Mouse (Mus musculus): ENCODE data around the gene Mmd. TPM values are rescaled to one million over a fixed set of nuclear protein-coding genes. Genes with fewer than 3 reads are reported as not detected.

The Mmd gene
- polyA plus RNA-seq, 1 experiment from 2014 or later: 91.2 TPM

GRCm38 (mm10) chr11:90243300-90243699, 6.0 kb upstream of the Mmd start:
- 93% methylated on average over 2 of the region's 2 CpGs for WGBS
- ATAC-seq (ENCODE audit: low FRiP score, low TSS enrichment) (no peak), DNase-seq (no peak)
- no peak overlapping the region for H3K4me2 ChIP-seq (ENCODE audit: low read length)
- H3K27ac ChIP-seq (replicated peaks; ENCODE audit: low read depth, low read length): no peak overlapping the region
- H3K9ac ChIP-seq (replicated peaks; ENCODE audit: low read length): no peak overlapping the region
- H3K27me3 ChIP-seq (ENCODE audit: control insufficient read depth, insufficient read depth, low read length): no peaks in the 10 kb centered on the region
- H3K36me3 ChIP-seq (ENCODE audit: control insufficient read depth, insufficient read depth, low read length): no peaks in the 10 kb centered on the region
- no peaks in the 10 kb centered on the region for H3K9me3 ChIP-seq (ENCODE audit: control insufficient read depth, low read length)
- peaks cover 2% of the 10 kb centered on the region; the same call in 1 of the 2 replicates for H3K4me1 ChIP-seq (ENCODE audit: control insufficient read depth, insufficient read depth, low read length)
- H3K4me3 ChIP-seq (replicated peaks; ENCODE audit: low read depth, low read length): no peak overlapping the region

DNA sequence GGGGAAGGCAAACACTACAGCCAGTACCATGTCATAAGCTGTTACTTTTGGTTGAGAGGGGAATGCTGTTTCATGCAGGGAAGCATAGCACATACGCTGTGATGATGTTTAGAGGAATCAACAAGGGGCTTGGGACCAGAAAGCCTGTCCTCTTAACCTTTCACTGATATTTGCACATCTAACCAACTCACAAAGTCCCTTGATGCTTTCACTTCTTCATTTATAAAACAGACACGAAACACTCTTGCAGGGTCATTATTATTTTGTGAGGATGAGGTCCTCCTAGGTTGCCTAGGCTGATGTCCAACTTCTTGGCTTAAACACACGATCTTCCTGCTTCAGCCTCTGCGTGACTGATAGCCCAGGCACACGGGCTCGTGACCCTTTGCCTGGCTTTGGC, 3.6 kb upstream of the Mmd start:
- ATAC-seq (ENCODE audit: low FRiP score, low TSS enrichment) (no peak), DNase-seq (no peak)
- Histone ChIP-seq H3K27ac (replicated peaks; ENCODE audit: low read depth, low read length) (no peak overlapping the region), H3K4me2 (ENCODE audit: low read length) (no peak overlapping the region), H3K9me3 (ENCODE audit: control insufficient read depth, low read length) (no peaks in the 10 kb centered on the region), H3K4me3 (replicated peaks; ENCODE audit: low read depth, low read length) (no peak overlapping the region), H3K4me1 (ENCODE audit: control insufficient read depth, insufficient read depth, low read length) (peaks cover 13% of the 10 kb centered on the region), H3K36me3 (ENCODE audit: control insufficient read depth, insufficient read depth, low read length) (no peaks in the 10 kb centered on the region), H3K9ac (replicated peaks; ENCODE audit: low read length) (no peak overlapping the region), H3K27me3 (ENCODE audit: control insufficient read depth, insufficient read depth, low read length) (no peaks in the 10 kb centered on the region)
- WGBS: 84% methylated on average over 6 of the region's 6 CpGs

DNA sequence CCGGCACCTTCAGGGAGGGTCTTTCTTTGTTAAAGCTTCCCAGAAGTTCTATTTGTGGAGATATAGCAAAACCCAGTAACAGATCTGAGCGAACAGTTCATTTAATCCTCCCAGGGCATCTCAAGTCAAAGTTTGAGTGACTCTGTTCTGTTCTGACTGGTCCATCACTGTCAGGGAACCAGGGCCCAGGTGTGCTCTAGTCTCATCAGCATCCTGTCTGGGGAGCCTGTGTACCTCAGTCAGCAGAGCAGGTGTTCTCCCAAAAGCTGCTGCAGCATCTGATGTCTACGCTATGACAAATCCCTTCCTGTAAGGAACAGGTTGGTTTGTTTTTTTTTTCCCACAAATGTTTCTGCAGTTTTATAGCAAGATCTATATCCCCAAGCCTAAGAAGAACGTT, 2.6 kb upstream of the Mmd start:
- Histone ChIP-seq H3K9me3 (ENCODE audit: control insufficient read depth, low read length) (no peaks in the 10 kb centered on the region), H3K27me3 (ENCODE audit: control insufficient read depth, insufficient read depth, low read length) (no peaks in the 10 kb centered on the region), H3K27ac (replicated peaks; ENCODE audit: low read depth, low read length) (no peak overlapping the region), H3K4me2 (ENCODE audit: low read length) (no peak overlapping the region), H3K9ac (replicated peaks; ENCODE audit: low read length) (no peak overlapping the region), H3K36me3 (ENCODE audit: control insufficient read depth, insufficient read depth, low read length) (no peaks in the 10 kb centered on the region), H3K4me3 (replicated peaks; ENCODE audit: low read depth, low read length) (no peak overlapping the region), H3K4me1 (ENCODE audit: control insufficient read depth, insufficient read depth, low read length) (peaks cover 20% of the 10 kb centered on the region)
- 89% methylated on average over 4 of the region's 4 CpGs for WGBS
- ATAC-seq (ENCODE audit: low FRiP score, low TSS enrichment) (no peak), DNase-seq (no peak)

DNA sequence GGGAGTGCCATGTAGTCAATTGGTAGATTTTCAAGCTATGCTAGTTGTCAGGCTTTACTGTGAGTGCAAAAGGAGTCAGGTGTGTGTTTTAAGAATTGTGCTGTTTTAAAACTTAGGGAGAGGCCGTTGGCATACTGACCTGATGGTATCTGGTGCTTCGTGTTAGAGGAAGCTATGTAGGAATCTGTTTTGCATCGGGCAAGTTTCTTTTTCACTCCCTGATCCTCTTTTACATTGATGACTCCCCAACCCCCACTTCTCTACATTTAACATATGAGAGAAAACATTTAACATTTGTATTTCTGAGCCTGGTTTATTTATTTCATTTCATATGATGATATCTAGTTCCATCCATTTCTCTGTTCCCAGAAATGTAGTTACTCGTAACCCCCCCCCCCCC, 1.5 kb upstream of the Mmd start:
- ATAC-seq (ENCODE audit: low FRiP score, low TSS enrichment) (no peak), DNase-seq (no peak)
- H3K27ac ChIP-seq (replicated peaks; ENCODE audit: low read depth, low read length): no peak overlapping the region
- H3K9me3 ChIP-seq (ENCODE audit: control insufficient read depth, low read length): no peaks in the 10 kb centered on the region
- WGBS: 70% methylated on average over 4 of the region's 4 CpGs
- H3K4me1 ChIP-seq (ENCODE audit: control insufficient read depth, insufficient read depth, low read length): peaks cover 25% of the 10 kb centered on the region
- H3K4me2 ChIP-seq (ENCODE audit: low read length): no peak overlapping the region
- no peak overlapping the region for H3K4me3 ChIP-seq (replicated peaks; ENCODE audit: low read depth, low read length)
- no peak overlapping the region for H3K9ac ChIP-seq (replicated peaks; ENCODE audit: low read length)
- H3K27me3 ChIP-seq (ENCODE audit: control insufficient read depth, insufficient read depth, low read length): no peaks in the 10 kb centered on the region
- H3K36me3 ChIP-seq (ENCODE audit: control insufficient read depth, insufficient read depth, low read length): no peaks in the 10 kb centered on the region

DNA sequence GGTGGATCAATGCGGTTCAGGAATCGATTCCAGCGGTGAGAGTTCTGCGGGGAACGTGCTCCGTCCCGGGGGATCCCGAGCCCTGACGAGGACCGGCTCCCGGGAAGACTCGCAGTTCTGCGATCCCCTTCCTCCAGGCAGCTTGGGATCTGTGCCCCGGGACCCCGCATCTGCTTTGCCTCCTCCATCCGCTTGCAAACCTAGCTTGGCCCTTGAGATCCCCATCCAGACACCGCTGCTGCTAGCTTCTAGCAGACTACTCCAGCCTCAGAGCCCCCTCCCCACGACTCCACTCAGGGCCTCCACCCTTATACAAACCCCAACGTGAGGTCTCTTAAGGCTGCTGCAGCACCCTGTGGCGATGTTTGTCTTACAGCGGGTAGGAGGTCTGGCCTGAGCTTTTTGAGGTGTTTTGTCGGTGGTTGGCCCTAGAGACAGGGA, 465 bp downstream of the Mmd start:
- H3K4me2 ChIP-seq (ENCODE audit: low read length): peak overlapping the region; percentile 62
- peak overlapping the region; percentile 94 for H3K27ac ChIP-seq (replicated peaks; ENCODE audit: low read depth, low read length)
- H3K27me3 ChIP-seq (ENCODE audit: control insufficient read depth, insufficient read depth, low read length): no peaks in the 10 kb centered on the region
- H3K4me3 ChIP-seq (replicated peaks; ENCODE audit: low read depth, low read length): peak overlapping the region; percentile 84
- H3K36me3 ChIP-seq (ENCODE audit: control insufficient read depth, insufficient read depth, low read length): no peaks in the 10 kb centered on the region
- H3K9me3 ChIP-seq (ENCODE audit: control insufficient read depth, low read length): no peaks in the 10 kb centered on the region
- under 1% methylated on average over 22 of the region's 22 CpGs for WGBS
- peak overlapping the region; percentile 86 for H3K9ac ChIP-seq (replicated peaks; ENCODE audit: low read length)
- ATAC-seq (ENCODE audit: low FRiP score, low TSS enrichment) (no peak; the same call in none of the 2 replicates), DNase-seq (no peak)
- peaks cover 25% of the 10 kb centered on the region for H3K4me1 ChIP-seq (ENCODE audit: control insufficient read depth, insufficient read depth, low read length)

DNA sequence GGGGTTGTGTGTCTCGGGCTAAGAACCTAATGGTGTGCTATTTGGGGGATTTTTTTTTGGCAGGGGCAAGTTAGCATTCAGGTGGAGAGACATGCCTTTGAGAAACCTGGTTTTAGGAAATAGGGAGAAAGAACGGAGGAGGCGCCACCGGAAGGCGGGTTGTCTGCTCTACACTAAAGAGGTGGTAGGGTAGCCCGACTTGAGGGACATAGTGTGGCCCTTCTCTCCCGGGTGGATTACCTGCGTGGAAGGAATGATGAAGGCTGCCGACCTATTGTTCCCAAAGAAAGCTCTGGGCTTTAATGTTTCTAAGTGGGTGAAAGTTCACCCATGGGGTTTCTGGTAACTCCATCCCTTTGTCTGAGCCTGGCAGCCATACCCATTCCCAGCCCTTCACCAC, 933 bp downstream of the Mmd start:
- peak overlapping the region; percentile 62 for H3K4me2 ChIP-seq (ENCODE audit: low read length)
- ATAC-seq (ENCODE audit: low FRiP score, low TSS enrichment): no peak
- H3K4me1 ChIP-seq (ENCODE audit: control insufficient read depth, insufficient read depth, low read length): peaks cover 25% of the 10 kb centered on the region
- peak overlapping the region; percentile 84 for H3K4me3 ChIP-seq (replicated peaks; ENCODE audit: low read depth, low read length)
- no peaks in the 10 kb centered on the region for H3K36me3 ChIP-seq (ENCODE audit: control insufficient read depth, insufficient read depth, low read length)
- peak; percentile 50 for DNase-seq
- 3% methylated on average over 9 of the region's 9 CpGs for WGBS
- H3K9ac ChIP-seq (replicated peaks; ENCODE audit: low read length): peak overlapping the region; percentile 86
- H3K9me3 ChIP-seq (ENCODE audit: control insufficient read depth, low read length): no peaks in the 10 kb centered on the region
- H3K27ac ChIP-seq (replicated peaks; ENCODE audit: low read depth, low read length): peak overlapping the region; percentile 94
- H3K27me3 ChIP-seq (ENCODE audit: control insufficient read depth, insufficient read depth, low read length): no peaks in the 10 kb centered on the region

GRCm38 (mm10) chr11:90250730-90251129, 1.5 kb downstream of the Mmd start:
- DNase-seq (no peak), ATAC-seq (ENCODE audit: low FRiP score, low TSS enrichment) (no peak)
- H3K4me3 ChIP-seq (replicated peaks; ENCODE audit: low read depth, low read length): peak overlapping the region; percentile 84
- no peaks in the 10 kb centered on the region for H3K36me3 ChIP-seq (ENCODE audit: control insufficient read depth, insufficient read depth, low read length)
- H3K4me1 ChIP-seq (ENCODE audit: control insufficient read depth, insufficient read depth, low read length): peaks cover 25% of the 10 kb centered on the region
- H3K27me3 ChIP-seq (ENCODE audit: control insufficient read depth, insufficient read depth, low read length): no peaks in the 10 kb centered on the region
- H3K9me3 ChIP-seq (ENCODE audit: control insufficient read depth, low read length): no peaks in the 10 kb centered on the region
- 64% methylated on average over 7 of the region's 7 CpGs for WGBS
- peak overlapping the region; percentile 62 for H3K4me2 ChIP-seq (ENCODE audit: low read length)
- no peak overlapping the region for H3K27ac ChIP-seq (replicated peaks; ENCODE audit: low read depth, low read length)
- peak overlapping the region; percentile 86; the same call in 1 of the 2 replicates for H3K9ac ChIP-seq (replicated peaks; ENCODE audit: low read length)

DNA sequence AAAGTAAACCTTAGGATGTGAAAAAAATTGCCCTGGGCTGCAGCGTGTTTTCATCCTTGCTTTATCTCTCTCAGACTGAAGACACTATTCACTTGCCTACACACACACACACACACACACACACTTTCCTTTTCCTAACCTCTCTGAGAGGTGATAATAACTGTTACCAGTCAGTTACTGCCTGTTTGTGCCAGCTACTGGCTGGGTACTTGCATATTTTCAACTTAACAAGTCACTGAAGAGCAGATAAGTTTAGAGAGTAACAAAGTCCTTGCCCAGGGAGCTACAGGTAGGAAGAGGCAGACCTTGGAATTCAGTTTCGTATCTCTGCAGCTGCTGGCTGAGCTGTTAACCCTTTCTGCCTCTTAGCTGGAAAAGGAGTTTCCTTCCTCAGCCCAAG, 2.7 kb downstream of the Mmd start:
- Histone ChIP-seq H3K4me1 (ENCODE audit: control insufficient read depth, insufficient read depth, low read length) (peaks cover 25% of the 10 kb centered on the region), H3K27me3 (ENCODE audit: control insufficient read depth, insufficient read depth, low read length) (no peaks in the 10 kb centered on the region), H3K4me2 (ENCODE audit: low read length) (peak overlapping the region; percentile 62), H3K9ac (replicated peaks; ENCODE audit: low read length) (no peak overlapping the region), H3K27ac (replicated peaks; ENCODE audit: low read depth, low read length) (no peak overlapping the region), H3K4me3 (replicated peaks; ENCODE audit: low read depth, low read length) (no peak overlapping the region), H3K36me3 (ENCODE audit: control insufficient read depth, insufficient read depth, low read length) (no peaks in the 10 kb centered on the region), H3K9me3 (ENCODE audit: control insufficient read depth, low read length) (no peaks in the 10 kb centered on the region)
- DNase-seq (no peak), ATAC-seq (ENCODE audit: low FRiP score, low TSS enrichment) (no peak)
- WGBS: 51% methylated on average over 2 of the region's 2 CpGs

GRCm38 (mm10) chr11:90252366-90252765, 3.1 kb downstream of the Mmd start:
- ATAC-seq (ENCODE audit: low FRiP score, low TSS enrichment) (no peak), DNase-seq (no peak)
- peaks cover 25% of the 10 kb centered on the region for H3K4me1 ChIP-seq (ENCODE audit: control insufficient read depth, insufficient read depth, low read length)
- 0 out of 2 replicates have a peak overlapping the region, but pooled peaks have one; percentile 11 for H3K4me2 ChIP-seq (ENCODE audit: low read length)
- 70% methylated on average over 8 of the region's 8 CpGs for WGBS
- H3K36me3 ChIP-seq (ENCODE audit: control insufficient read depth, insufficient read depth, low read length): peaks cover 2% of the 10 kb centered on the region
- no peak overlapping the region for H3K4me3 ChIP-seq (replicated peaks; ENCODE audit: low read depth, low read length)
- no peaks in the 10 kb centered on the region for H3K27me3 ChIP-seq (ENCODE audit: control insufficient read depth, insufficient read depth, low read length)
- H3K9me3 ChIP-seq (ENCODE audit: control insufficient read depth, low read length): no peaks in the 10 kb centered on the region
- no peak overlapping the region for H3K9ac ChIP-seq (replicated peaks; ENCODE audit: low read length)
- H3K27ac ChIP-seq (replicated peaks; ENCODE audit: low read depth, low read length): no peak overlapping the region

Measured in midbrain, embryonic 14.5 days (tissue).